Mouse (Mus musculus): ENCODE measurements around the gene Lamc1. TPM values are rescaled to one million over a fixed set of nuclear protein-coding genes. Genes with fewer than 3 reads are reported as not detected.
A peak's percentile ranks its signal among the peaks of the same experiment; 100 is the strongest.

The Lamc1 gene
- polyA plus RNA-seq, 1 experiment from 2014 or later, result 42.6 TPM

GRCm38 (mm10) chr1:153273657-153274056, 58.9 kb downstream of the Lamc1 start:
- H3K4me2 ChIP-seq (replicated peaks), result no peak overlapping the region
- no peak overlapping the region for H3K9ac ChIP-seq
- no peaks in the 10 kb centered on the region for H3K36me3 ChIP-seq
- 43% methylated on average over 8 of the region's 8 CpGs for WGBS
- H3K27me3 ChIP-seq, result no peaks in the 10 kb centered on the region
- H3K4me3 ChIP-seq, result no peak overlapping the region
- H3K4me1 ChIP-seq, result peaks cover 32% of the 10 kb centered on the region
- no peak for ATAC-seq (ENCODE audit: insufficient number of reproducible peaks, insufficient read depth, low FRiP score, low TSS enrichment)
- no peak overlapping the region for H3K27ac ChIP-seq
- H3K9me3 ChIP-seq, result no peaks in the 10 kb centered on the region

GRCm38 (mm10) chr1:153270827-153271226, 61.8 kb downstream of the Lamc1 start:
- Histone ChIP-seq H3K27ac (no peak overlapping the region), H3K9me3 (no peaks in the 10 kb centered on the region), H3K4me3 (no peak overlapping the region), H3K27me3 (no peaks in the 10 kb centered on the region), H3K36me3 (no peaks in the 10 kb centered on the region), H3K4me1 (peaks cover 39% of the 10 kb centered on the region), H3K9ac (no peak overlapping the region), H3K4me2 (replicated peaks) (no peak overlapping the region)
- WGBS, result 96% methylated on average over 15 of the region's 15 CpGs
- ATAC-seq (ENCODE audit: insufficient number of reproducible peaks, insufficient read depth, low FRiP score, low TSS enrichment), result no peak

GRCm38 (mm10) chr1:153269681-153270080, 62.9 kb downstream of the Lamc1 start:
- H3K4me3 ChIP-seq, result no peak overlapping the region
- H3K27ac ChIP-seq, result no peak overlapping the region
- H3K4me1 ChIP-seq, result peaks cover 40% of the 10 kb centered on the region
- no peak overlapping the region for H3K9ac ChIP-seq
- H3K9me3 ChIP-seq, result no peaks in the 10 kb centered on the region
- no peaks in the 10 kb centered on the region for H3K27me3 ChIP-seq
- ATAC-seq (ENCODE audit: insufficient number of reproducible peaks, insufficient read depth, low FRiP score, low TSS enrichment), result no peak
- WGBS, result 87% methylated on average over 6 of the region's 6 CpGs
- H3K4me2 ChIP-seq (replicated peaks), result no peak overlapping the region
- no peaks in the 10 kb centered on the region for H3K36me3 ChIP-seq

- no peak overlapping the region for H3K4me2 ChIP-seq (replicated peaks)
- no peak overlapping the region for H3K4me3 ChIP-seq
- no peak overlapping the region for H3K27ac ChIP-seq
- H3K27me3 ChIP-seq, result no peaks in the 10 kb centered on the region
- peaks cover 43% of the 10 kb centered on the region for H3K4me1 ChIP-seq
- no peak overlapping the region for H3K9ac ChIP-seq
- no peaks in the 10 kb centered on the region for H3K9me3 ChIP-seq
- no peaks in the 10 kb centered on the region for H3K36me3 ChIP-seq
- 79% methylated on average over 6 of the region's 6 CpGs for WGBS
- ATAC-seq (ENCODE audit: insufficient number of reproducible peaks, insufficient read depth, low FRiP score, low TSS enrichment), result no peak
Observed at GRCm38 (mm10) chr1:153268806-153269309, 63.7 kb downstream of the Lamc1 start.

GRCm38 (mm10) chr1:153268306-153268705, 64.3 kb downstream of the Lamc1 start:
- no peak for ATAC-seq (ENCODE audit: insufficient number of reproducible peaks, insufficient read depth, low FRiP score, low TSS enrichment)
- peaks cover 38% of the 10 kb centered on the region for H3K4me1 ChIP-seq
- no peak overlapping the region for H3K4me2 ChIP-seq (replicated peaks)
- 93% methylated on average over 7 of the region's 7 CpGs for WGBS
- H3K9ac ChIP-seq, result no peak overlapping the region
- H3K36me3 ChIP-seq, result no peaks in the 10 kb centered on the region
- no peak overlapping the region for H3K27ac ChIP-seq
- H3K9me3 ChIP-seq, result no peaks in the 10 kb centered on the region
- no peaks in the 10 kb centered on the region for H3K27me3 ChIP-seq
- H3K4me3 ChIP-seq, result no peak overlapping the region

GRCm38 (mm10) chr1:153267730-153268129, 64.9 kb downstream of the Lamc1 start:
- Histone ChIP-seq H3K4me2 (replicated peaks) (no peak overlapping the region), H3K9ac (no peak overlapping the region), H3K27me3 (no peaks in the 10 kb centered on the region), H3K27ac (no peak overlapping the region), H3K4me1 (peaks cover 36% of the 10 kb centered on the region), H3K36me3 (0 out of 2 replicates have a peak, but pooled peaks cover under 1% of the 10 kb centered on the region), H3K4me3 (no peak overlapping the region), H3K9me3 (no peaks in the 10 kb centered on the region)
- 89% methylated on average over 7 of the region's 7 CpGs for WGBS
- no peak for ATAC-seq (ENCODE audit: insufficient number of reproducible peaks, insufficient read depth, low FRiP score, low TSS enrichment)

GRCm38 (mm10) chr1:153266891-153267290, 65.7 kb downstream of the Lamc1 start:
- no peak overlapping the region for H3K4me3 ChIP-seq
- 56% methylated on average over 5 of the region's 5 CpGs for WGBS
- H3K27ac ChIP-seq, result no peak overlapping the region
- peaks cover 30% of the 10 kb centered on the region for H3K4me1 ChIP-seq
- no peaks in the 10 kb centered on the region for H3K27me3 ChIP-seq
- no peak overlapping the region for H3K9ac ChIP-seq
- no peak for ATAC-seq (ENCODE audit: insufficient number of reproducible peaks, insufficient read depth, low FRiP score, low TSS enrichment)
- H3K9me3 ChIP-seq, result no peaks in the 10 kb centered on the region
- peaks cover 7% of the 10 kb centered on the region; the same call in 1 of the 2 replicates for H3K36me3 ChIP-seq
- H3K4me2 ChIP-seq (replicated peaks), result no peak overlapping the region

GRCm38 (mm10) chr1:153265579-153265978, 67.0 kb downstream of the Lamc1 start:
- peak overlapping the region; percentile 30 for H3K27ac ChIP-seq

GRCm38 (mm10) chr1:153265066-153265465, 67.5 kb downstream of the Lamc1 start:
- Histone ChIP-seq H3K27me3 (no peaks in the 10 kb centered on the region), H3K4me1 (peaks cover 26% of the 10 kb centered on the region), H3K9ac (no peak overlapping the region), H3K4me3 (no peak overlapping the region), H3K9me3 (no peaks in the 10 kb centered on the region), H3K4me2 (replicated peaks) (no peak overlapping the region), H3K27ac (peak overlapping the region; percentile 30), H3K36me3 (peaks cover 12% of the 10 kb centered on the region; the same call in 1 of the 2 replicates)
- no peak for ATAC-seq (ENCODE audit: insufficient number of reproducible peaks, insufficient read depth, low FRiP score, low TSS enrichment)
- 28% methylated on average over 7 of the region's 7 CpGs for WGBS

More at GRCm38 (mm10) chr1:153265579-153265978, 67.0 kb downstream of the Lamc1 start:
- H3K4me3 ChIP-seq, result no peak overlapping the region
- H3K27me3 ChIP-seq, result no peaks in the 10 kb centered on the region
- H3K36me3 ChIP-seq, result peaks cover 12% of the 10 kb centered on the region; the same call in 1 of the 2 replicates
- no peak for ATAC-seq (ENCODE audit: insufficient number of reproducible peaks, insufficient read depth, low FRiP score, low TSS enrichment)
- no peak overlapping the region for H3K4me2 ChIP-seq (replicated peaks)
- no peak overlapping the region for H3K9ac ChIP-seq
- 69% methylated on average over 7 of the region's 7 CpGs for WGBS
- peaks cover 26% of the 10 kb centered on the region for H3K4me1 ChIP-seq
- H3K9me3 ChIP-seq, result no peaks in the 10 kb centered on the region

GRCm38 (mm10) chr1:153259752-153260300, 72.8 kb downstream of the Lamc1 start:
- H3K4me2 ChIP-seq (replicated peaks), result no peak overlapping the region
- WGBS, result 62% methylated on average over 5 of the region's 5 CpGs
- no peak for ATAC-seq (ENCODE audit: insufficient number of reproducible peaks, insufficient read depth, low FRiP score, low TSS enrichment)
- H3K4me3 ChIP-seq, result no peak overlapping the region
- H3K9ac ChIP-seq, result no peak overlapping the region
- no peaks in the 10 kb centered on the region for H3K27me3 ChIP-seq
- H3K36me3 ChIP-seq, result peaks cover 18% of the 10 kb centered on the region
- H3K9me3 ChIP-seq, result no peaks in the 10 kb centered on the region
- peaks cover 9% of the 10 kb centered on the region for H3K4me1 ChIP-seq
- H3K27ac ChIP-seq, result peak overlapping the region; percentile 24; the same call in 1 of the 2 replicates

- Histone ChIP-seq H3K4me1 (no peaks in the 10 kb centered on the region), H3K9ac (no peak overlapping the region), H3K27me3 (no peaks in the 10 kb centered on the region), H3K36me3 (peaks cover 30% of the 10 kb centered on the region), H3K4me2 (replicated peaks) (no peak overlapping the region), H3K9me3 (no peaks in the 10 kb centered on the region), H3K4me3 (no peak overlapping the region), H3K27ac (no peak overlapping the region)
- 82% methylated on average over 4 of the region's 4 CpGs for WGBS
- no peak for ATAC-seq (ENCODE audit: insufficient number of reproducible peaks, insufficient read depth, low FRiP score, low TSS enrichment)
Observed at GRCm38 (mm10) chr1:153252540-153253210, 79.9 kb downstream of the Lamc1 start.

GRCm38 (mm10) chr1:153251590-153252206, 80.9 kb downstream of the Lamc1 start:
- Histone ChIP-seq H3K9me3 (no peaks in the 10 kb centered on the region), H3K9ac (no peak overlapping the region), H3K27me3 (no peaks in the 10 kb centered on the region), H3K36me3 (peaks cover 39% of the 10 kb centered on the region), H3K4me2 (replicated peaks) (no peak overlapping the region), H3K4me3 (no peak overlapping the region), H3K27ac (no peak overlapping the region), H3K4me1 (no peaks in the 10 kb centered on the region)
- WGBS, result 90% methylated on average over 12 of the region's 12 CpGs
- ATAC-seq (ENCODE audit: insufficient number of reproducible peaks, insufficient read depth, low FRiP score, low TSS enrichment), result no peak
